Mouse (Mus musculus): ENCODE data around the gene Cdc26. TPM values are rescaled to one million over a fixed set of nuclear protein-coding genes. Genes with fewer than 3 reads are reported as not detected.

The Cdc26 gene
- total and polyA plus RNA-seq, 3 experiments = 80.4 to 81.4 TPM; not detected in 1

DNA sequence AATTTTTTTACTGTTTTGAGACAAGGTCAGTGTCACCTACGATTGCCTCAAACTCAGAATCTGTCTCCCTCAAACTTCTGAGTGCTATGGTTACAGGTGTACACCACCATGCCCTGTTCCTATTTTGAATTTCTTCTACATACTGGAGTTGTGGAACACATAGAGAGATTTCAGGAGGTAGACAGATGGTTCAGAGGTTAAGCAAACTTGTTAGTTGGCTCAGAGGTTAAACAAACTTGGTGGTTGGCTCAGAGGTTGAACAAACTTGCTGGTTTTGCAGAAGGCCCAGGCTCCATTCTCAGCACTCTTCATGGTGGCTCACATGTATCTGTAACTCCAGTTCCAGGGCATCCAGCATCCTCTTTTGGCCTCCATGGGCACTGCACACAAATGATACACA lies 24.3 kb downstream of the Cdc26 start:
- Histone ChIP-seq H3K79me2 (ENCODE audit: control insufficient read depth, insufficient read depth, low read length, poor library complexity) (no peaks in the 10 kb centered on the region; the same call in 1 of the 2 replicates), H3K9me3 (replicated peaks; ENCODE audit: insufficient read depth, low read length) (no peaks in the 10 kb centered on the region), H3K27me3 (ENCODE audit: control insufficient read depth in 1 of 2, insufficient read depth in 2 of 2, low read length in 2 of 2) (no peaks in the 10 kb centered on the region), H3K9ac (ENCODE audit: control insufficient read depth, low read depth, low read length, poor library complexity, severe bottlenecking) (no peak overlapping the region), H3K4me1 (ENCODE audit: control insufficient read depth in 1 of 2, insufficient read depth in 2 of 2, low read length in 2 of 2) (peaks cover 10 to 14% of the 10 kb centered on the region in 2 experiments), H3K4me3 (ENCODE audit: control insufficient read depth in 1 of 2, insufficient read depth in 1 of 2, low read depth in 2 of 2, low read length in 2 of 2) (no peak overlapping the region), H3K27ac (ENCODE audit: control insufficient read depth, low read depth, low read length) (no peak overlapping the region), H3K36me3 (ENCODE audit: control insufficient read depth in 1 of 2, insufficient read depth in 2 of 2, low read length in 2 of 2) (peaks cover 9 to 22% of the 10 kb centered on the region in 2 experiments; a peak in 3 of 4 replicates)
- no peak for DNase-seq (ENCODE audit: low read depth, low spot score)
- no peak for TF ChIP-seq MEF2A (IDR thresholded peaks at IDR 0.05; ENCODE audit: extremely low read depth, insufficient replicate concordance, low read depth, low read length, poor library complexity, severe bottlenecking)
- TF ChIP-seq ELF1 (IDR thresholded peaks at IDR 0.05; ENCODE audit: low read depth, low read length) = no peak
- TF ChIP-seq HCFC1 (IDR thresholded peaks at IDR 0.05; ENCODE audit: low read depth, low read length) = no peak
- no peak for TF ChIP-seq RCOR1 (IDR thresholded peaks at IDR 0.05; ENCODE audit: low read depth, low read length)
- no peak for TF ChIP-seq CHD2 (IDR thresholded peaks at IDR 0.05; ENCODE audit: low read length)
- TF ChIP-seq ZKSCAN1 (IDR thresholded peaks at IDR 0.05; ENCODE audit: low read depth, low read length) = no peak
- TF ChIP-seq NRF1 (IDR thresholded peaks at IDR 0.05; ENCODE audit: insufficient read depth, low read depth, low read length, poor library complexity, severe bottlenecking) = no peak
- no peak for TF ChIP-seq EP300 (IDR thresholded peaks at IDR 0.05; ENCODE audit: low read depth in 1 of 2, low read length in 2 of 2)
- no peak for TF ChIP-seq TBP (IDR thresholded peaks at IDR 0.05; ENCODE audit: low read depth, low read length)
- no peak for TF ChIP-seq POLR2AphosphoS2 (IDR thresholded peaks at IDR 0.05; ENCODE audit: low read length)
- no peak for TF ChIP-seq POLR2A (IDR thresholded peaks at IDR 0.05; ENCODE audit: control insufficient read depth in 1 of 2, insufficient read depth in 1 of 2, low read depth in 1 of 2, low read length in 2 of 2, poor library complexity in 1 of 2)
- TF ChIP-seq USF1 (IDR thresholded peaks at IDR 0.05; ENCODE audit: low read depth, low read length) = no peak
- no peak for TF ChIP-seq JUND (IDR thresholded peaks at IDR 0.05; ENCODE audit: low read depth, low read length)

DNA sequence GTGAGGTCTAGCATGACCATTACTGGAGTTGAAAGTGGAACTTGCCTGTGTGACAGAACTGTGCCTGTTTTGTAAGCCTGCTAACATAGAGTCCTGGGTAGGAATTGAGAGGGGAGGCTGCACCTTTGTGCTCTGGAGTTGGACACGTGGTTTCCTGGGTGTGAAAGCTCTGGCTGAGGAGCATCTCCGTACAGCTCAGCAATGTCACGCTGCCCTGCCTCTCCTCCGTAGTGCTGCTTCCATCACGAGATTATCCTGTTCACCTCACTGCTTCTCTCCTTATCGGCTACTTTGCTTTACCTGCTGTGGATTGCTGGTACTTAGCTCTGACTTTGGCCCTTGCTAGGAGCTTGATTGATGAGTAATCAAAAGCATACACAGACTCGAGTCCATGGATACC lies 24.7 kb downstream of the Cdc26 start:
- Histone ChIP-seq H3K27ac (ENCODE audit: control insufficient read depth, low read depth, low read length) (no peak overlapping the region; the same call in 1 of the 2 replicates), H3K9ac (ENCODE audit: control insufficient read depth, low read depth, low read length, poor library complexity, severe bottlenecking) (no peak overlapping the region), H3K79me2 (ENCODE audit: control insufficient read depth, insufficient read depth, low read length, poor library complexity) (no peaks in the 10 kb centered on the region; the same call in 1 of the 2 replicates), H3K27me3 (ENCODE audit: control insufficient read depth in 1 of 2, insufficient read depth in 2 of 2, low read length in 2 of 2) (no peaks in the 10 kb centered on the region), H3K36me3 (ENCODE audit: control insufficient read depth in 1 of 2, insufficient read depth in 2 of 2, low read length in 2 of 2) (peaks cover 9 to 22% of the 10 kb centered on the region in 2 experiments; a peak in 3 of 4 replicates), H3K9me3 (replicated peaks; ENCODE audit: insufficient read depth, low read length) (no peaks in the 10 kb centered on the region), H3K4me1 (ENCODE audit: control insufficient read depth in 1 of 2, insufficient read depth in 2 of 2, low read length in 2 of 2) (peaks cover 10 to 14% of the 10 kb centered on the region in 2 experiments), H3K4me3 (ENCODE audit: control insufficient read depth in 1 of 2, insufficient read depth in 1 of 2, low read depth in 2 of 2, low read length in 2 of 2) (no peak overlapping the region)
- TF ChIP-seq MEF2A (IDR thresholded peaks at IDR 0.05; ENCODE audit: extremely low read depth, insufficient replicate concordance, low read depth, low read length, poor library complexity, severe bottlenecking) (no peak), KAT2A (conservative IDR thresholded peaks at IDR 0.05; ENCODE audit: low read depth, low read length) (no peak), USF2 (IDR thresholded peaks at IDR 0.05; ENCODE audit: borderline replicate concordance in 1 of 2, insufficient read depth in 1 of 2, low read depth in 1 of 2, low read length in 2 of 2) (no peak), UBTF (IDR thresholded peaks at IDR 0.05; ENCODE audit: borderline replicate concordance, insufficient read depth, low read depth, low read length) (no peak), TAL1 (IDR thresholded peaks at IDR 0.05; ENCODE audit: low read length) (no peak), MYB (IDR thresholded peaks at IDR 0.05; ENCODE audit: low read depth, low read length) (no peak)
- no peak for DNase-seq (ENCODE audit: low read depth, low spot score)
